Mouse (Mus musculus) limb, embryonic 14.5 days (tissue): ENCODE measurements around the gene Fbxw9. TPM values are rescaled to one million over a fixed set of nuclear protein-coding genes. Genes with fewer than 3 reads are reported as not detected.

Experiments used
- ATAC-seq: fragments of 200-750 bp; cut with Nextera tagmentation; 2 replicates; pipeline ENCODE4 v1.8.0; 2017; ENCODE audit warnings: low read depth, moderate number of reproducible peaks, moderate TSS enrichment; ENCODE audit not compliant: low FRiP score
- DNase-seq: peaks from one replicate; pipeline ENCODE4 v3.0.0-alpha.2; 2015; ENCODE audit warnings: low spot score
- H3K27ac ChIP-seq: fragments of 300-500 bp; sonication (generic); replicated peaks from 2 replicates; pipeline ENCODE4 v1.5.1; 2014; ENCODE audit warnings: low read depth, mild to moderate bottlenecking, low read length, moderate library complexity, mixed read lengths
- H3K27me3 ChIP-seq: fragments of 300-500 bp; sonication (generic); 2 replicates; pipeline ENCODE4 v1.6.1; 2014; ENCODE audit warnings: low read length, mixed read lengths; ENCODE audit not compliant: control insufficient read depth, insufficient read depth
- H3K36me3 ChIP-seq: fragments of 300-500 bp; sonication (generic); 2 replicates; pipeline ENCODE4 v1.6.1; 2014; ENCODE audit warnings: mild to moderate bottlenecking, low read length, moderate library complexity, mixed read lengths; ENCODE audit not compliant: control insufficient read depth, insufficient read depth
- H3K4me1 ChIP-seq: fragments of 300-500 bp; sonication (generic); 2 replicates; pipeline ENCODE4 v1.6.1; 2014; ENCODE audit warnings: antibody characterized with exemption, low read length, mixed read lengths; ENCODE audit not compliant: control insufficient read depth, insufficient read depth
- H3K4me2 ChIP-seq: fragments of 300-500 bp; sonication (generic); replicated peaks from 2 replicates; pipeline ENCODE4 v1.6.1; 2014; ENCODE audit warnings: low read depth, mild to moderate bottlenecking, low read length, moderate library complexity; ENCODE audit not compliant: severe bottlenecking
- H3K4me3 ChIP-seq: fragments of 300-500 bp; sonication (generic); replicated peaks from 2 replicates; pipeline ENCODE4 v1.5.1; 2014; ENCODE audit warnings: low read length
- H3K9ac ChIP-seq: fragments of 300-500 bp; sonication (generic); 2 replicates; pipeline ENCODE4 v1.6.1; 2014; ENCODE audit warnings: mild to moderate bottlenecking, low read depth, low read length, moderate library complexity; ENCODE audit not compliant: severe bottlenecking
- H3K9me3 ChIP-seq: fragments of 300-500 bp; sonication (generic); 2 replicates; pipeline ENCODE4 v1.6.1; 2016; ENCODE audit warnings: low read length; ENCODE audit not compliant: control insufficient read depth
- POLR2A ChIP-seq: fragments of 200-500 bp; IDR thresholded peaks from 2 replicates; pipeline ENCODE4 v1.8.0; 2012; ENCODE audit warnings: inconsistent platforms, mild to moderate bottlenecking, moderate library complexity, borderline replicate concordance; ENCODE audit not compliant: insufficient read depth, insufficient read length; ENCODE audit errors: extremely low read depth
- WGBS: fragments of 180-500 bp; shearing (Covaris S2); extraction: QIAGEN DNeasy Blood & Tissue Kit; methylation state at CpG from one replicate; pipeline ENCODE4 v1.1.7; 2014; 5-methylcytosine and 5-hydroxymethylcytosine counted together
- microRNA-seq: library from miRNA; unstranded; fragments of <30 nt; microRNA quantifications from one replicate; pipeline ENCODE4, GENCODE M21; 2016
- polyA plus RNA-seq, 2 experiments: library from polyadenylated mRNA; depleted of rRNA in 1 of 2; stranded (reverse) in 1 of 2; unstranded in 1 of 2; fragments of >200 nt; fragmentation: Nextera tagmentation in 1 of 2; extraction: Ambion mirVana in 1 of 2; gene quantifications; 2 replicates each; pipeline versions ENCODE4 v1.2.1 to v1.2.3; 2012 to 2014

The Fbxw9 gene
- polyA plus RNA-seq, 2 experiments = 28.6 to 51.0 TPM

GRCm38 (mm10) chr8:85100076-85100665 is 40.3 kb downstream of the Fbxw9 start:
- H3K9ac ChIP-seq = no peak overlapping the region
- H3K27me3 ChIP-seq = no peaks in the 10 kb centered on the region
- H3K4me2 ChIP-seq = no peak overlapping the region
- no peaks in the 10 kb centered on the region for H3K4me1 ChIP-seq
- no peak for TF ChIP-seq POLR2A
- no peaks in the 10 kb centered on the region for H3K9me3 ChIP-seq
- ATAC-seq = no peak
- peaks cover 34% of the 10 kb centered on the region for H3K36me3 ChIP-seq
- H3K27ac ChIP-seq = no peak overlapping the region
- H3K4me3 ChIP-seq = no peak overlapping the region
- 80% methylated on average over 4 of the region's 4 CpGs for WGBS
- no peak for DNase-seq

- no peak for TF ChIP-seq POLR2A
- Histone ChIP-seq H3K4me3 (no peak overlapping the region), H3K36me3 (peaks cover 27% of the 10 kb centered on the region)
Measured at GRCm38 (mm10) chr8:85113241-85113640, 53.4 kb downstream of the Fbxw9 start.

GRCm38 (mm10) chr8:85115501-85115900 is 55.6 kb downstream of the Fbxw9 start:
- no peak overlapping the region for H3K27ac ChIP-seq
- WGBS = 76% methylated on average over 4 of the region's 4 CpGs
- TF ChIP-seq POLR2A = no peak
- H3K4me2 ChIP-seq = no peak overlapping the region
- H3K36me3 ChIP-seq = peaks cover 17% of the 10 kb centered on the region
- H3K9ac ChIP-seq = no peak overlapping the region
- no peak overlapping the region for H3K4me3 ChIP-seq
- ATAC-seq (no peak), DNase-seq (no peak)
- no peaks in the 10 kb centered on the region for H3K4me1 ChIP-seq
- H3K27me3 ChIP-seq = no peaks in the 10 kb centered on the region
- H3K9me3 ChIP-seq = no peaks in the 10 kb centered on the region

More at GRCm38 (mm10) chr8:85113241-85113640, 53.4 kb downstream of the Fbxw9 start:
- ATAC-seq (no peak), DNase-seq (no peak)
- H3K27me3 ChIP-seq = no peaks in the 10 kb centered on the region
- H3K4me1 ChIP-seq = no peaks in the 10 kb centered on the region
- H3K9ac ChIP-seq = no peak overlapping the region
- no peaks in the 10 kb centered on the region; the same call in 1 of the 2 replicates for H3K9me3 ChIP-seq
- no peak overlapping the region for H3K4me2 ChIP-seq
- WGBS = 95% methylated on average over 10 of the region's 10 CpGs
- no peak overlapping the region for H3K27ac ChIP-seq

Small RNA genes lying within 50 kb of the gene (microRNA-seq; reads per million reads assigned to microRNA genes)
- 0.69 reads per million for gene Gm23388
- gene Mir7070 = 1.1 reads per million

Other genes with a start within 250 kb of the Fbxw9 start
- gene Dand5, start 237.2 kb upstream of the Fbxw9 start, polyA plus RNA-seq (2012; rRNA removed) = 5.7 and 5.9 TPM in 2 replicates
- 6.4 and 6.9 TPM in 2 replicates for gene Dand5, start 237.2 kb upstream of the Fbxw9 start, polyA plus RNA-seq (2014; fragmentation: Nextera tagmentation; extraction: Ambion mirVana)
- gene Gadd45gip1, start 228.5 kb upstream of the Fbxw9 start, polyA plus RNA-seq (2012; rRNA removed) = 39.8 and 45.6 TPM in 2 replicates
- gene Gadd45gip1, start 228.5 kb upstream of the Fbxw9 start, polyA plus RNA-seq (2014; fragmentation: Nextera tagmentation; extraction: Ambion mirVana) = 43.2 and 44.9 TPM in 2 replicates
- gene Rad23a, start 219.4 kb upstream of the Fbxw9 start, polyA plus RNA-seq (2012; rRNA removed) = 82.0 and 82.4 TPM in 2 replicates
- 104 and 109 TPM in 2 replicates for gene Rad23a, start 219.4 kb upstream of the Fbxw9 start, polyA plus RNA-seq (2014; fragmentation: Nextera tagmentation; extraction: Ambion mirVana)
- 575 and 831 TPM in 2 replicates for gene Calr, start 213.1 kb upstream of the Fbxw9 start, polyA plus RNA-seq (2012; rRNA removed)
- gene Calr, start 213.1 kb upstream of the Fbxw9 start, polyA plus RNA-seq (2014; fragmentation: Nextera tagmentation; extraction: Ambion mirVana) = 802 and 827 TPM in 2 replicates
- 105 and 123 TPM in 2 replicates for gene Farsa, start 203.1 kb upstream of the Fbxw9 start, polyA plus RNA-seq (2012; rRNA removed)
- gene Farsa, start 203.1 kb upstream of the Fbxw9 start, polyA plus RNA-seq (2014; fragmentation: Nextera tagmentation; extraction: Ambion mirVana) = 78.4 and 81.2 TPM in 2 replicates
- 30.5 and 36.9 TPM in 2 replicates for gene Syce2, start 187.9 kb upstream of the Fbxw9 start, polyA plus RNA-seq (2012; rRNA removed)
- gene Syce2, start 187.9 kb upstream of the Fbxw9 start, polyA plus RNA-seq (2014; fragmentation: Nextera tagmentation; extraction: Ambion mirVana) = 75.3 and 78.4 TPM in 2 replicates
- gene Gcdh, start 166.1 kb upstream of the Fbxw9 start, polyA plus RNA-seq (2012; rRNA removed) = 45.8 and 58.9 TPM in 2 replicates
- gene Gcdh, start 166.1 kb upstream of the Fbxw9 start, polyA plus RNA-seq (2014; fragmentation: Nextera tagmentation; extraction: Ambion mirVana) = 29.8 and 34.5 TPM in 2 replicates
- gene Klf1, start 158.1 kb upstream of the Fbxw9 start, polyA plus RNA-seq (2012; rRNA removed) = 2.5 and 3.0 TPM in 2 replicates
- gene Klf1, start 158.1 kb upstream of the Fbxw9 start, polyA plus RNA-seq (2014; fragmentation: Nextera tagmentation; extraction: Ambion mirVana) = 1.4 and 2.0 TPM in 2 replicates
- gene Dnase2a, start 151.5 kb upstream of the Fbxw9 start, polyA plus RNA-seq (2012; rRNA removed) = 18.5 and 20.5 TPM in 2 replicates
- 13.8 and 15.4 TPM in 2 replicates for gene Dnase2a, start 151.5 kb upstream of the Fbxw9 start, polyA plus RNA-seq (2014; fragmentation: Nextera tagmentation; extraction: Ambion mirVana)
- 0.36 and 0.50 TPM in 2 replicates for gene Mast1, start 122.7 kb upstream of the Fbxw9 start, polyA plus RNA-seq (2012; rRNA removed)
- 0.15 and 0.32 TPM in 2 replicates for gene Mast1, start 122.7 kb upstream of the Fbxw9 start, polyA plus RNA-seq (2014; fragmentation: Nextera tagmentation; extraction: Ambion mirVana)
- not detected in 2 replicates for gene Rtbdn, start 113.1 kb upstream of the Fbxw9 start, polyA plus RNA-seq (2012; rRNA removed)
- not detected in 2 replicates for gene Rtbdn, start 113.1 kb upstream of the Fbxw9 start, polyA plus RNA-seq (2014; fragmentation: Nextera tagmentation; extraction: Ambion mirVana)
- 2.0 TPM in 1 of 2 replicates, not detected in the other for gene Gm49661, start 90.6 kb upstream of the Fbxw9 start, polyA plus RNA-seq (2012; rRNA removed)
- gene Gm49661, start 90.6 kb upstream of the Fbxw9 start, polyA plus RNA-seq (2014; fragmentation: Nextera tagmentation; extraction: Ambion mirVana) = not detected in 2 replicates
- gene Prdx2, start 90.5 kb upstream of the Fbxw9 start, polyA plus RNA-seq (2012; rRNA removed) = 387 and 405 TPM in 2 replicates
- gene Prdx2, start 90.5 kb upstream of the Fbxw9 start, polyA plus RNA-seq (2014; fragmentation: Nextera tagmentation; extraction: Ambion mirVana) = 839 and 877 TPM in 2 replicates
- 58.6 and 60.8 TPM in 2 replicates for gene Rnaseh2a, start 90.3 kb upstream of the Fbxw9 start, polyA plus RNA-seq (2012; rRNA removed)
- 87.6 and 90.8 TPM in 2 replicates for gene Rnaseh2a, start 90.3 kb upstream of the Fbxw9 start, polyA plus RNA-seq (2014; fragmentation: Nextera tagmentation; extraction: Ambion mirVana)
- gene Junb, start 81.3 kb upstream of the Fbxw9 start, polyA plus RNA-seq (2012; rRNA removed) = 11.3 and 16.4 TPM in 2 replicates
- gene Junb, start 81.3 kb upstream of the Fbxw9 start, polyA plus RNA-seq (2014; fragmentation: Nextera tagmentation; extraction: Ambion mirVana) = 16.9 and 18.0 TPM in 2 replicates
- gene Hook2, start 69.5 kb upstream of the Fbxw9 start, polyA plus RNA-seq (2012; rRNA removed) = 15.1 and 17.7 TPM in 2 replicates
- gene Hook2, start 69.5 kb upstream of the Fbxw9 start, polyA plus RNA-seq (2014; fragmentation: Nextera tagmentation; extraction: Ambion mirVana) = 17.4 and 18.1 TPM in 2 replicates
- 0.08 and 0.15 TPM in 2 replicates for gene Best2, start 45.5 kb upstream of the Fbxw9 start, polyA plus RNA-seq (2012; rRNA removed)
- not detected in 2 replicates for gene Best2, start 45.5 kb upstream of the Fbxw9 start, polyA plus RNA-seq (2014; fragmentation: Nextera tagmentation; extraction: Ambion mirVana)
- gene Asna1, start 34.8 kb upstream of the Fbxw9 start, polyA plus RNA-seq (2012; rRNA removed) = 173 and 207 TPM in 2 replicates
- 95.0 and 98.0 TPM in 2 replicates for gene Asna1, start 34.8 kb upstream of the Fbxw9 start, polyA plus RNA-seq (2014; fragmentation: Nextera tagmentation; extraction: Ambion mirVana)
- gene Trir, start 33.2 kb upstream of the Fbxw9 start, polyA plus RNA-seq (2012; rRNA removed) = 163 and 168 TPM in 2 replicates
- gene Trir, start 33.2 kb upstream of the Fbxw9 start, polyA plus RNA-seq (2014; fragmentation: Nextera tagmentation; extraction: Ambion mirVana) = 135 and 156 TPM in 2 replicates
- 89.9 and 112 TPM in 2 replicates for gene Tnpo2, start 23.1 kb upstream of the Fbxw9 start, polyA plus RNA-seq (2012; rRNA removed)
- gene Tnpo2, start 23.1 kb upstream of the Fbxw9 start, polyA plus RNA-seq (2014; fragmentation: Nextera tagmentation; extraction: Ambion mirVana) = 16.9 and 18.0 TPM in 2 replicates
- gene Gm5741, start 7.9 kb downstream of the Fbxw9 start, polyA plus RNA-seq (2012; rRNA removed) = 0.99 TPM in 1 of 2 replicates, not detected in the other
- 0.74 and 1.6 TPM in 2 replicates for gene Gm5741, start 7.9 kb downstream of the Fbxw9 start, polyA plus RNA-seq (2014; fragmentation: Nextera tagmentation; extraction: Ambion mirVana)
- gene Dhps, start 11.7 kb downstream of the Fbxw9 start, polyA plus RNA-seq (2012; rRNA removed) = 44.9 and 46.9 TPM in 2 replicates
- gene Dhps, start 11.7 kb downstream of the Fbxw9 start, polyA plus RNA-seq (2014; fragmentation: Nextera tagmentation; extraction: Ambion mirVana) = 46.1 and 47.7 TPM in 2 replicates
- 87.2 and 112 TPM in 2 replicates for gene Wdr83os, start 20.7 kb downstream of the Fbxw9 start, polyA plus RNA-seq (2012; rRNA removed)
- gene Wdr83os, start 20.7 kb downstream of the Fbxw9 start, polyA plus RNA-seq (2014; fragmentation: Nextera tagmentation; extraction: Ambion mirVana) = 138 and 139 TPM in 2 replicates
- gene Wdr83, start 21.3 kb downstream of the Fbxw9 start, polyA plus RNA-seq (2012; rRNA removed) = 53.2 and 58.4 TPM in 2 replicates
- gene Wdr83, start 21.3 kb downstream of the Fbxw9 start, polyA plus RNA-seq (2014; fragmentation: Nextera tagmentation; extraction: Ambion mirVana) = 36.8 and 38.4 TPM in 2 replicates
- 46.7 and 54.1 TPM in 2 replicates for gene Man2b1, start 23.2 kb downstream of the Fbxw9 start, polyA plus RNA-seq (2012; rRNA removed)
- 32.9 and 34.2 TPM in 2 replicates for gene Man2b1, start 23.2 kb downstream of the Fbxw9 start, polyA plus RNA-seq (2014; fragmentation: Nextera tagmentation; extraction: Ambion mirVana)
- gene Zfp791, start 63.0 kb downstream of the Fbxw9 start, polyA plus RNA-seq (2012; rRNA removed) = 1.8 and 2.4 TPM in 2 replicates
- 0.77 and 1.8 TPM in 2 replicates for gene Zfp791, start 63.0 kb downstream of the Fbxw9 start, polyA plus RNA-seq (2014; fragmentation: Nextera tagmentation; extraction: Ambion mirVana)
- gene Cks1brt, start 91.9 kb downstream of the Fbxw9 start, polyA plus RNA-seq (2012; rRNA removed) = not detected in 2 replicates
- gene Cks1brt, start 91.9 kb downstream of the Fbxw9 start, polyA plus RNA-seq (2014; fragmentation: Nextera tagmentation; extraction: Ambion mirVana) = not detected in 2 replicates
- gene Olfr371, start 165.9 kb downstream of the Fbxw9 start, polyA plus RNA-seq (2012; rRNA removed) = not detected in 2 replicates
- gene Olfr371, start 165.9 kb downstream of the Fbxw9 start, polyA plus RNA-seq (2014; fragmentation: Nextera tagmentation; extraction: Ambion mirVana) = not detected in 2 replicates
- 77.6 and 99.3 TPM in 2 replicates for gene Orc6, start 239.6 kb downstream of the Fbxw9 start, polyA plus RNA-seq (2012; rRNA removed)
- gene Orc6, start 239.6 kb downstream of the Fbxw9 start, polyA plus RNA-seq (2014; fragmentation: Nextera tagmentation; extraction: Ambion mirVana) = 95.2 and 99.2 TPM in 2 replicates
- 52.5 and 61.9 TPM in 2 replicates for gene Vps35, start 239.7 kb downstream of the Fbxw9 start, polyA plus RNA-seq (2012; rRNA removed)
- gene Vps35, start 239.7 kb downstream of the Fbxw9 start, polyA plus RNA-seq (2014; fragmentation: Nextera tagmentation; extraction: Ambion mirVana) = 123 and 125 TPM in 2 replicates